Mouse (Mus musculus) WW6 (cell line): ENCODE measurements around the gene Col5a3.

Source experiments
- DNase-seq: peaks from one replicate; pipeline ENCODE4 v3.0.0-alpha.2; 2013; ENCODE audit warnings: low read depth, low spot score

The Col5a3 gene

DNA sequence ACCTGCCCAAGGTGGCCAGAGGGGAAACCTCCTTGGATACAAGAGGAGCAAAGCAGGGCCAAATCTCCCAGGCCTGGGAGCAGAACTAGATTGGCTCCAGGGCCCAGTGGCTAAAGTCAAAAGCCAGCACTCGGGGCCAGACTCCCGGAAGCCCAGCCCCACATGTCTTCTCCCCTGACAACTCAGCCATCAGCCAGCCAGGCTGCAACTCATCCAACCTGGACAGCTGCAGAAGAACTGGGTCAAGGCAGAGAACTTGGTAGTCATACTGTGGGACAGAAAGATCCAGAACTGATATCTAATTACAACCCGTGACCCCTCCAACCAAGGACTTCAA lies 9.7 kb downstream of the Col5a3 start:
- DNase-seq, result no peak

GRCm38 (mm10) chr9:20804266-20805158 lies 10.4 kb downstream of the Col5a3 start:
- no peak for DNase-seq

GRCm38 (mm10) chr9:20794108-20794806 lies 20.6 kb downstream of the Col5a3 start:
- DNase-seq, result no peak

GRCm38 (mm10) chr9:20790345-20790744 lies 24.5 kb downstream of the Col5a3 start:
- no peak for DNase-seq

DNA sequence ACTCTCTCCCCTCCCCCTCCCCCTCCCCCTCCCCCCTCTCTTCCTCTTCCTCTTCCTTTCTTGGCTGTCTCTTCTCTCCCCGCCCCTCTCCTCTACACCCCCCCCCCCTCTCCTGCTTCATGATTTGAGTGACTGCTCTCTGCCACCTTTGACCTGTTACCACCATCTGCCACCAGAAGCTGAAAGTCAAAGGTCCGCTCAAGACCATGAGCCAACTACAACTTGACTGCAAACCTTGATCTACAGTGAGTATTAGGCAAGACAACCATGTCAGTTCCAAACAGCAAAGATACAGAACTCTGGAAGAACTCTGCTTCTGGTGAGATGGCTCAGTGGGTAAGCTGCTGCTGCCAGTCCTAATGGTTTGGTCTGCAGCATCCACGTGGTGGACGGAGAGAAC lies 25.2 kb downstream of the Col5a3 start:
- no peak for DNase-seq

DNA sequence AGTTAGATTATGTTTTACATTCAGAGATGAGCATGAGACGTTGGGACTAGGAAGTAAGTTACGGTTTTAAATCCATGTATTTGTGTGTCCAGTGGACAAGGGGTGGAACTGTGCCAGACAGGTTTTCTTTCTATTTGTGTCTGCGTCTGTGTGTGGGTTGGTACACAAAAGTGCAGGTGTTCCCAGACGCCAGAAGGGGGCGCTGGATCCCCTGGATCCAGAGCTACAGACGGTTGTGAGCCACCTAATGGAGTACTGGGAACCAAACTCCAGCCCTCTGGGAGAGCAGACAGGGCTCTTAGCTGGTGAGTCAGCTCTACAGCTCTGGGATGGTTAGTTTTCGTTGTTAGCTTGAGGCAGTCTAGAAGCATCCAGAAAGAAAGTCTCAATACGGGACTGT lies 26.9 kb downstream of the Col5a3 start:
- DNase-seq, result no peak

GRCm38 (mm10) chr9:20785055-20785454 lies 29.8 kb downstream of the Col5a3 start:
- no peak for DNase-seq

GRCm38 (mm10) chr9:20781286-20781685 lies 33.6 kb downstream of the Col5a3 start:
- no peak for DNase-seq

GRCm38 (mm10) chr9:20765274-20765673 lies 49.6 kb downstream of the Col5a3 start:
- no peak for DNase-seq

DNA sequence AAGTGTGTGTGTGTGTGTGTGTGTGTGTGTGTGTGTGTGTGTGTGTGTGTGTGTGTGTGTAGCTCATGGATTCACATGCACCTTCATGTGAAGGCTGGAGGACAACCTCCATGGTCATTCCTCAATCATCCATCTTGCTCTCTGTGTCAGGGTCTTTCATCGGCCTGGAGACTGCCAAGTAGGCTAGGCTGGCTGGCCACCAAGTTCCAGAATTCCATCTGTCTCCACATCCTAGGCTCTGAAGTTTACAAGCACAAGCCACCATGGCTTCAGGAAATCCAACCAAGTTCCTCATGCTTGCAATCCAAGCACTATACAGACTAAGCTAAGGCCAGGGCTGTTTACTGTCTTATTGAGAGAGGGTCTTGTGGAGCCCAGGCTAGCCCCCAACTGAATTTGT lies 51.8 kb downstream of the Col5a3 start:
- no peak for DNase-seq

- DNase-seq, result no peak
These were observed 52.5 kb downstream of the Col5a3 start for GRCm38 (mm10) chr9:20762197-20762961.

- no peak for DNase-seq
These were observed 53.5 kb downstream of the Col5a3 start for GRCm38 (mm10) chr9:20761388-20761787.

DNA sequence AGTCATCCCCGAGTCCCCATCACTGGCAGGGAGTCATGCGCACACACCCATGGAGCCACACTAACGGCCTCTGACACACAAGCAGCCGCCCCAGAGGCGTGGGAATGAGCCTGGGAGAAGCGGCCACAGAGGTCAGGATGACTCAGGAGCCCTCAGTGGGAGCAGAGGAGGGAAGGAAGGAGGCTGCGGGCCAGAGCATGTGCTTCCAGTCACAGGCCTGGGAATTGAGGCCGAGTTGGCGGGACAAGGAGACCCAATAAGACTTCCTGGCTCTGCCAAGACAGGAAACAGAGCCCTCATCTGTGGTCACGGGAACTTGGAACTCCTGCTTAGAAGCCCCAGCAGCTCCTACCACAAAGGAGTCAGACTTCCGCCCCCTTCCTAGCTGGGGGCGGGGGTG lies 54.1 kb downstream of the Col5a3 start:
- DNase-seq, result no peak

GRCm38 (mm10) chr9:20758896-20759295 lies 56.0 kb downstream of the Col5a3 start:
- DNase-seq, result no peak

GRCm38 (mm10) chr9:20758243-20758642 lies 56.6 kb downstream of the Col5a3 start:
- no peak for DNase-seq

GRCm38 (mm10) chr9:20757087-20757955 lies 57.5 kb downstream of the Col5a3 start:
- DNase-seq, result peak; percentile 45

DNA sequence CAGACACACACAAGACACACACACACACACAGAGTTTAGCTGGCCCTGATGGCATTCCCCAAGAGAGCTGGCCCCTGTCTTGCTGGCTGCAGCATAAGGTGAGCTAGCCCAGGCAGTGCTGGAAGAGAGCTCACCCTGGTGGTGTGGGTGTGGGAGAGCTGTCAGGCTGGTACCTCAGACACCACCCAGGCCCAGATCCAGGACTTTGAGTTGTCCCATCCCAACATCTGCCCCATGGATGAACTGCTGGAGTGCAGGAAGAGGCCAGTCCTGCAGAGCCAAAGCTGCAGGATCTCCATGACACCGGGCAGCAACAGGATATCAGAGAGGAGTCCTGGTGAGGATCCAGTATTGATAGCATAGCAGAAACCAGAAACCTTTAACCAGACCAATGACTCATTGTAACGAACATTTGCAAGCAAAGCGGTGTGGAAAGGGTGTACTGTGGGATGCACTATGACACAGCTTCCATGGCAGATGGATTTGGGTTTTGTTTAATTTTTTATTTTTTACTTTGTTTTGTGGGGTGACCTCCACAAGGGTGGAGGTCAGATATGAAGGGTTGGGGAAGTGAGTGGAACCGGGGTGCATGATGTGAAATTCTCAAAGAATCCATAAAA lies 58.7 kb downstream of the Col5a3 start:
- no peak for DNase-seq

DNA sequence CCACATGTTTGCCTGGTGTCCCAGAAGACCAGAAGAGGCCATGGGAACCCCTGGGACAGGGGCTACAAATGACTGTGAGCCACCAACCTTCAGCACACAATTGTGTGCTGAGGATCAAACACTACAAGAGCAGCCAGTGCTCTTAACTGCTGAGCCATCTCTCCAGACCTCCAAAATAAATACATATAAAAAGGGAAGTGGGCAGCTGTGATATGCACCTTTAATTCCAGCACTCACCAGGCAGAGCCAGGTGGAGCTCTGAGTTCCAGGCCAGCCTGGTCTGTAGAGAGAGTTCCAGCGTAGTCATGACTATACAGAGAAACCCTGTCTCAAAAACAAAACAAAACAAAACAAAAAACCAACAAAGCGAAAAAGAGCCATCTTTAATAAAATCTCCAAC lies 60.5 kb downstream of the Col5a3 start:
- no peak for DNase-seq

- no peak for DNase-seq
These were observed 63.3 kb downstream of the Col5a3 start for GRCm38 (mm10) chr9:20751477-20752029.

GRCm38 (mm10) chr9:20749213-20749612 lies 65.7 kb downstream of the Col5a3 start:
- no peak for DNase-seq

DNA sequence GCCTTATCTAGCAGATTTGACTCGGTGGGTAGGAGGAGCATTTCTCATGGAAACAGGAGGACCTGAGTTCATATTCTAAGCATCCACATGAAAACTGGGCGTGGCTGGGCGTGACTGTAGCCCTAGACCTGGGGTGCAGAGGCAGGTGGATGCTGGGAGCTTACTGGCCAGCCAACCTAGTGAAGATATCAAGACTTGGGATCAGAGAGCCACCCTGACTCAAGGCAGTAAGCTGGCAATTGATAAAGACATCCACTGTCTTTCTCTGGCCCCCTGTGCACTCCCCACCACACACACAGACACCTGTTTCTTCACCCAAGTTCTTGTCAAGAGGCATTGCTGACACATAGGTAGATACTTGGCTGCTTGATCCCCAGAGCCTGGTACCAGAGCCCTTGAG lies 66.3 kb downstream of the Col5a3 start:
- no peak for DNase-seq
